Mouse (Mus musculus): Measurements from ENCODE around the gene Dusp7. TPM values are rescaled to one million over a fixed set of nuclear protein-coding genes. Genes with fewer than 3 reads are reported as not detected.

Dusp7 gene
- total RNA-seq, 1 experiment = 4.5 TPM

DNA sequence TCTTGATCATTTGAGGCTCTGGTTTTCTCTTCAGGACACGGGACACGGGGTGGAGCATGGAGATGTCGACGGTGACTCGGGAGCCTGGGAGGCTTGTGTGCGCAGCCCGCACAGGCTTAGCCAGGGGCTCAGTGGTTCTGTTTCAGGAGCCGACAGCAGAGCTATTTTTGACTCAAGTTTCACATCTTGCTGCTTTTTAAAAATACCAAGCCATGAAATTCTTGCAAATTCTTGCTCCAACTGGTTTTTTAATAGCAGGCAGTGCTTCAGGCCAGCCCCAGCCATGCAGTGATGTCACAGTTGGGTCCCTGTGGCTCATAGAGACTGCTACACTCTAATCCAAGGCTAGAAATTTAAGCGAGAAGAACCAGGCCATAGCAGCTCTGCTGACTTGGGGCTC lies 30.8 kb upstream of the Dusp7 start:
- TF ChIP-seq CHD2 (IDR thresholded peaks at IDR 0.05; ENCODE audit: low read depth, low read length) (no peak), MAFK (IDR thresholded peaks at IDR 0.05; ENCODE audit: insufficient read depth, low read depth, low read length) (no peak), ZC3H11A (IDR thresholded peaks at IDR 0.05; ENCODE audit: borderline replicate concordance, low read depth, low read length) (no peak), ZNF384 (IDR thresholded peaks at IDR 0.05; ENCODE audit: low read depth, low read length) (no peak), HCFC1 (IDR thresholded peaks at IDR 0.05; ENCODE audit: borderline replicate concordance, insufficient read depth, low read length) (no peak)
- in situ Hi-C loops (cut with MboI; ENCODE audit: low sequenced_read_pairs in 2 of 2, unreplicated experiment in 2 of 2) = no loop called here
- Histone ChIP-seq H3K9me3 (ENCODE audit: control insufficient read depth, insufficient read depth, low read depth, low read length) (no peaks in the 10 kb centered on the region), H3K27ac (ENCODE audit: insufficient read depth, low read depth, low read length, poor library complexity, severe bottlenecking) (no peak overlapping the region), H3K9ac (ENCODE audit: insufficient read depth, low read depth, low read length, poor library complexity, severe bottlenecking) (no peak overlapping the region), H3K4me3 (ENCODE audit: insufficient read depth in 1 of 2, low read depth in 1 of 2, low read length in 2 of 2, poor library complexity in 1 of 2, severe bottlenecking in 1 of 2) (no peak overlapping the region), H3K4me1 (ENCODE audit: control insufficient read depth in 2 of 2, insufficient read depth in 2 of 2, low read length in 2 of 2, poor library complexity in 1 of 2) (peaks cover 2 to 26% of the 10 kb centered on the region in 2 experiments; a peak in 3 of 4 replicates), H3K36me3 (ENCODE audit: control insufficient read depth, insufficient read depth, low read length, poor library complexity, severe bottlenecking) (no peaks in the 10 kb centered on the region)
- no peak for DNase-seq (ENCODE audit: low read depth, low spot score)

DNA sequence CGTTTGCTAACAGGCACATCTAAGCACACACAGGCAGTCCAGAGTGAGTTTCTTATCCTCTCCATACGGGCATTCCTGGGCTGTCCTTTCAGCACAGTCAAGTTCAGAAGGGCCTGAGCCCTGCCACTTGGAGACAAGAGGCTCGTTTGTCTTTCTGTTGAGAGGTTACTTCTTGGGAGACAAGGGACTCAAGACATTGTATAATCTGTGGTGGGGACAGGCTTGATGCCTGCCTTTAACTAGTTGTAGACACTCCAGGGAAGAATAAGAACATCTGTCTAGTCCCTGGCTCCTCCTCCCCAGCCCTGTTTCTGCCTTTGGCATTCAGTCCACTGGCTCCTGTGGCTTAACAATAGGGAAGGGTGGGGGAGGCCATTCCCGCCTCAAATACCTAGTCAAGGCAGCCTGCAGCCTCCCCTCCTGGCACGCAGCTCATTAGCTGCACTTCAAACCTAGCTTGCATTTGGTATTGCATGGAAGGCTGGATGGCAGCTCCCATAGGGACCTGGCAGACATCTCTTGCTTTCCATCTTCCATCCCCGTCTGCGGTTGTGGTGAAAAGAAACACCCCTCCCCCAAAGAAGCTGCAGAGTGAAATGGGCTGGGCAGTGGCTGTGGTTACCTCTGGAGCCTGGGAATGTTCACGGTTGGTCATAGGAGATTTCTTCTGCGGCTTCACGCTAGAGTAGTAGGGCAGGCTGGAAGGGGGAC lies 29.8 kb upstream of the Dusp7 start:
- peak; percentile 66 for DNase-seq (ENCODE audit: low read depth, low spot score)
- in situ Hi-C loops (cut with MboI; ENCODE audit: low sequenced_read_pairs in 2 of 2, unreplicated experiment in 2 of 2) = no loop called here
- TF ChIP-seq CHD2 (IDR thresholded peaks at IDR 0.05; ENCODE audit: low read depth, low read length) (no peak), HCFC1 (IDR thresholded peaks at IDR 0.05; ENCODE audit: borderline replicate concordance, insufficient read depth, low read length) (no peak), ZC3H11A (IDR thresholded peaks at IDR 0.05; ENCODE audit: borderline replicate concordance, low read depth, low read length) (no peak), MAFK (IDR thresholded peaks at IDR 0.05; ENCODE audit: insufficient read depth, low read depth, low read length) (no peak), ZNF384 (IDR thresholded peaks at IDR 0.05; ENCODE audit: low read depth, low read length) (no peak)
- Histone ChIP-seq H3K36me3 (ENCODE audit: control insufficient read depth, insufficient read depth, low read length, poor library complexity, severe bottlenecking) (no peaks in the 10 kb centered on the region), H3K27ac (ENCODE audit: insufficient read depth, low read depth, low read length, poor library complexity, severe bottlenecking) (peak overlapping the region; percentile 9; the same call in 1 of the 2 replicates), H3K9me3 (ENCODE audit: control insufficient read depth, insufficient read depth, low read depth, low read length) (no peaks in the 10 kb centered on the region), H3K9ac (ENCODE audit: insufficient read depth, low read depth, low read length, poor library complexity, severe bottlenecking) (0 out of 2 replicates have a peak overlapping the region, but pooled peaks have one; percentile 21), H3K4me3 (ENCODE audit: insufficient read depth in 1 of 2, low read depth in 1 of 2, low read length in 2 of 2, poor library complexity in 1 of 2, severe bottlenecking in 1 of 2) (peak overlapping the region in 1 of 2 experiments; percentile 3; a peak in 1 of 4 replicates), H3K4me1 (ENCODE audit: control insufficient read depth in 2 of 2, insufficient read depth in 2 of 2, low read length in 2 of 2, poor library complexity in 1 of 2) (peaks cover 2 to 26% of the 10 kb centered on the region in 2 experiments; a peak in 3 of 4 replicates)

DNA sequence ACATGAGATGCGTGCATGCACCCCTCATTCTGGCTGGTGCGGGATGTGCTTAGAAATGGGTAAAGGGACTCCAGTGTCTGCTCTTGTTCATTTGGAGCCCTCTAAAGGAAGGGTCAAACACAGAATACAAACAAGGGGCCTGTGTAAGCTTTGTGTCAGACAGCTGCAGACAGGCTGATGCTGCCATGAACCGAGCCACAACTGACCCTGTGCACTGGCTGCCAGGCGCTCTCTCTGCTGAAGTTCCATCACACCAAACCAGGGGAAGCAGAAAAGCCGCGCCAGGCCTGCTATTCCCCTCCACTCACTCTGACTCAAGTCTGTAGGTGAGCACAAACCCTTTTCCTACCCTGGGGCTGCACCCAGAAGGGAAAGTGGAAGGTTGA lies 29.3 kb upstream of the Dusp7 start:
- H3K36me3 ChIP-seq (ENCODE audit: control insufficient read depth, insufficient read depth, low read length, poor library complexity, severe bottlenecking) = no peaks in the 10 kb centered on the region
- peak overlapping the region in 1 of 2 experiments; percentile 3; a peak in 1 of 4 replicates for H3K4me3 ChIP-seq (ENCODE audit: insufficient read depth in 1 of 2, low read depth in 1 of 2, low read length in 2 of 2, poor library complexity in 1 of 2, severe bottlenecking in 1 of 2)
- peak overlapping the region; percentile 9; the same call in 1 of the 2 replicates for H3K27ac ChIP-seq (ENCODE audit: insufficient read depth, low read depth, low read length, poor library complexity, severe bottlenecking)
- DNase-seq (ENCODE audit: low read depth, low spot score) = no peak
- H3K9me3 ChIP-seq (ENCODE audit: control insufficient read depth, insufficient read depth, low read depth, low read length) = no peaks in the 10 kb centered on the region
- H3K9ac ChIP-seq (ENCODE audit: insufficient read depth, low read depth, low read length, poor library complexity, severe bottlenecking) = no peak overlapping the region
- H3K4me1 ChIP-seq (ENCODE audit: control insufficient read depth in 2 of 2, insufficient read depth in 2 of 2, low read length in 2 of 2, poor library complexity in 1 of 2) = peaks cover 2 to 26% of the 10 kb centered on the region in 2 experiments; a peak in 3 of 4 replicates
- in situ Hi-C loops (cut with MboI; ENCODE audit: low sequenced_read_pairs in 2 of 2, unreplicated experiment in 2 of 2) = no loop called here
- TF ChIP-seq ZNF384 (IDR thresholded peaks at IDR 0.05; ENCODE audit: low read depth, low read length) (no peak), ZC3H11A (IDR thresholded peaks at IDR 0.05; ENCODE audit: borderline replicate concordance, low read depth, low read length) (no peak), MAFK (IDR thresholded peaks at IDR 0.05; ENCODE audit: insufficient read depth, low read depth, low read length) (no peak), HCFC1 (IDR thresholded peaks at IDR 0.05; ENCODE audit: borderline replicate concordance, insufficient read depth, low read length) (no peak), CHD2 (IDR thresholded peaks at IDR 0.05; ENCODE audit: low read depth, low read length) (no peak)

DNA sequence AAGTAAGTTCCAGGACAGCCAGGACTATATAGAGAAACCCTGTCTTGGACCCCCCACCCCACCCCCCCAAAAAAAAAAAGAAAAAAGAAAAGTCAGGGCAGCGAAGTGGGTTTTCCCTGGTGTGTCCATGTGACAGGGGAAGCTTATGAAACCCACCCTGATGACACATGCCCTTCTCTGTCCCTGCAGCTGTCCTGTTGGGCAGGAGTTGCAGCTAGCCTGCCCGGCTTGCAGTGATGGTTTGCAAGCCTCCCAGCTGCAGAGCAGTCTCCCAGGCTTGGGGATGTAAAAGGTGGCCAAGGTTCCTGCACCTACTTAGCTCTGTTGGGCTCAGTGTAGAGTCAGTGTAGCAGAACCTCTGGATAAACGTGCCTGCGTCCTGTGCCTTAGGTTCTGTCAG lies 28.7 kb upstream of the Dusp7 start:
- in situ Hi-C loops (cut with MboI; ENCODE audit: low sequenced_read_pairs in 2 of 2, unreplicated experiment in 2 of 2) = no loop called here
- no peak overlapping the region for H3K27ac ChIP-seq (ENCODE audit: insufficient read depth, low read depth, low read length, poor library complexity, severe bottlenecking)
- DNase-seq (ENCODE audit: low read depth, low spot score) = no peak
- peaks cover 2 to 26% of the 10 kb centered on the region in 2 experiments; a peak in 3 of 4 replicates for H3K4me1 ChIP-seq (ENCODE audit: control insufficient read depth in 2 of 2, insufficient read depth in 2 of 2, low read length in 2 of 2, poor library complexity in 1 of 2)
- no peak overlapping the region for H3K4me3 ChIP-seq (ENCODE audit: insufficient read depth in 1 of 2, low read depth in 1 of 2, low read length in 2 of 2, poor library complexity in 1 of 2, severe bottlenecking in 1 of 2)
- H3K9me3 ChIP-seq (ENCODE audit: control insufficient read depth, insufficient read depth, low read depth, low read length) = no peaks in the 10 kb centered on the region
- no peaks in the 10 kb centered on the region for H3K36me3 ChIP-seq (ENCODE audit: control insufficient read depth, insufficient read depth, low read length, poor library complexity, severe bottlenecking)
- TF ChIP-seq MAFK (IDR thresholded peaks at IDR 0.05; ENCODE audit: insufficient read depth, low read depth, low read length) (no peak), HCFC1 (IDR thresholded peaks at IDR 0.05; ENCODE audit: borderline replicate concordance, insufficient read depth, low read length) (no peak), ZNF384 (IDR thresholded peaks at IDR 0.05; ENCODE audit: low read depth, low read length) (no peak), ZC3H11A (IDR thresholded peaks at IDR 0.05; ENCODE audit: borderline replicate concordance, low read depth, low read length) (no peak), CHD2 (IDR thresholded peaks at IDR 0.05; ENCODE audit: low read depth, low read length) (no peak)
- H3K9ac ChIP-seq (ENCODE audit: insufficient read depth, low read depth, low read length, poor library complexity, severe bottlenecking) = no peak overlapping the region
